Mouse (Mus musculus) ES-Bruce4 (cell line): Measurements from ENCODE around the gene Ift46.

ENCODE experiments used
- CTCF ChIP-seq: IDR thresholded peaks from one replicate; pipeline ENCODE4 v1.8.1; 2011; ENCODE audit warnings: low read depth, low read length
- POLR2A ChIP-seq: IDR thresholded peaks from one replicate; pipeline ENCODE4 v1.8.1; 2011; ENCODE audit warnings: low read length; ENCODE audit not compliant: insufficient read depth

DNA sequence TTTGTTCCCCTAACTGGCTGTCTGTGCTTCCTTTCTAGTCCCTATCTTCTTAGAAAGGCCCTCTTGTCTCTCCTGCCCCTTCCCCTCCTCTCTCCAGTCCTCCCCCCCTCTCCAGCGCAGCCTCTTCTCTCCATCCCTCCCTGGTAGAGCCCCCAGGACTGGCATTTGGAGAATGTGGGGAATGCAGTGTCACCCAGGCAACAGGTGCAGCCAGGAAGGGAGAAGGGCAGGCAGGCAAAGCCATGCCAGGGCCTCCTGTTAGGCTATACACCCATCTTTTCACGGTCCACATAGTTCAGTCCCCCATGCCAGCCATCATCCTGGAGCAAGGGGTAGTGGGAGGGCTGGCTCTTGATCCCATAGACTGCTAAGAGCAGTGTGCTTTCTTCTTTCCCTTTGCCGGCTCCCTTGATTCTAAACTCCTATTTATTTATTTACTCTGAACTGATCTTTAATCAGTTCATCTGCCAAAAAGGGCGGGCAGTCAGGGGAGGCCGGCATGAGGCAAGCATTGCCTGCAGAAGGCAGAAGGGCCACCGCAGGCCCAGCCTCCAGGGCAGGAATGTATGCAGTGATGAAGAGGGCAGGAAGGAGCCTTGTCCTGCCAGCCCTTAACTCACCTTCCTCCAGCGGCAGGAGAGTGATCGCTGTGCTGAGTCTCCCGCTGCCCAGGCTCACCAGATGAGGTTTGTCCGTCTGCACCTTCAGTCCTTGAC, 41.1 kb upstream of the Ift46 start:
- TF ChIP-seq CTCF (no peak), POLR2A (no peak)
